Mouse (Mus musculus) thymus, adult 2 months (tissue): ENCODE results near the gene Zbtb8a.

Source experiments
- CTCF ChIP-seq: fragments of 200-500 bp; IDR thresholded peaks from 2 replicates; pipeline ENCODE4 v1.5.1; 2012; ENCODE audit warnings: mild to moderate bottlenecking, control low read depth, low read length, moderate library complexity, borderline replicate concordance; ENCODE audit not compliant: control insufficient read depth, poor library complexity, insufficient read depth; ENCODE audit errors: extremely low read depth
- POLR2A ChIP-seq: fragments of 200-500 bp; IDR thresholded peaks from 2 replicates; pipeline ENCODE4 v1.6.1; 2012; ENCODE audit warnings: mild to moderate bottlenecking, low read length, control low read depth, moderate library complexity; ENCODE audit not compliant: control insufficient read depth, poor library complexity, insufficient read depth; ENCODE audit errors: extremely low read depth

DNA sequence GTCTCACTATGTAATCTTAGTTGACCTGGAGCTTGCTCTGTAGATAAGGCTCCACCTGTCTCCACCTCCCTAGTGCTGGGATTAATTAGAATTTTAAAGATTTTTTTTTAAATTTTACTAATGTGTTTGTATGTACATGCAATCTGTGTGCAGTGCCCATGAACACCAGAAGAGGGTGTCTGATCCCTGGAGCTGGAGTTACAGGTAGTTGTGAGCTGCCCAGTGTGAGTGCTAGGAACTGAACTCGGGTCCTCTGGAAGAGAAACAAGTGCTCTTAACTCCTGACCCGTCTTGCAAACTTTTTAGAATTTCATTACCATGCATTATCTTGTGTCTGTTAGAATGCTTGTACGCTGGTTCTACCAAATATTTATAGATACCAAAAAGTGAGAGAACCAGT, 6.5 kb downstream of the Zbtb8a start:
- TF ChIP-seq POLR2A (no peak), CTCF (no peak)
